Mouse (Mus musculus) erythroid progenitor cell, adult 5-6 weeks (primary cell): ENCODE measurements around the gene Plekhh2. TPM values are rescaled to one million over a fixed set of nuclear protein-coding genes. Genes with fewer than 3 reads are reported as not detected.

Experiments
- ATAC-seq: replicated peaks from 2 replicates; pipeline ENCODE4 v1.8.0; 2016; ENCODE audit warnings: moderate number of reproducible peaks, mild to moderate bottlenecking, moderate TSS enrichment, inconsistent platforms; ENCODE audit not compliant: poor library complexity, low FRiP score, severe bottlenecking
- total RNA-seq, 2 experiments: library from RNA; stranded (forward) in 1 of 2; stranded (reverse) in 1 of 2; fragments of 150-400 nt in 1 of 2; fragments of 186-747, 209-891 nt in 1 of 2; gene quantifications; 2 replicates each; pipeline versions ENCODE4 v1.2.3 to v1.2.4; 2015 to 2017; ENCODE audit warnings: low replicate concordance in 2 of 2

Gene Plekhh2
- total RNA-seq (2015; ENCODE audit: low replicate concordance), result not detected in 2 replicates
- not detected in 2 replicates for total RNA-seq (2017; ENCODE audit: low replicate concordance)

- no peak for ATAC-seq
Measured at GRCm38 (mm10) chr17:84511682-84512515, at the start of gene Plekhh2. Gene Plekhh2 (plus strand): TSS chr17:84511895.

- ATAC-seq, result peak; percentile 97
Measured at GRCm38 (mm10) chr17:84465753-84466608, 45.7 kb upstream of the Plekhh2 start, which contains the start of gene Thada. Gene Thada (minus strand): TSS chr17:84466205.

DNA sequence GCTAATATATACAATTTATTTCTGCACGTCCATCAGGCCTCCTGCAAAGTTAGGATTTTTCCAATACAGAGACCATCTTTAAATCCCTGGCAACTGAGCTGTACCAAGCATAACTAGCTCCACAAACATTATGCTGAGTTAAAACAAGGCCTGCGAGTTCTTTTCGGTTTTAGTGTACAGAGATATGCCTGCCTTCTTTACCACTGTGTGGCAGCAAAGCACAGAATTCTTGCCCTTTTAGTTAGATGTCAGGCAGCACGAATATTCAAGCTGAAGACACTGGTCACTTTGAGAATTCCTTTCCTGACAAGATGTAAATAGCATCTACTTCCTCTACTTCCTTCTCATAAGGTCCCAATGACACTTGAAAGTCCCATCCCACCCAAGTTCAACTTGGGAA, 37.4 kb upstream of the Plekhh2 start:
- ATAC-seq, result no peak

GRCm38 (mm10) chr17:84477176-84477575, 34.5 kb upstream of the Plekhh2 start:
- no peak for ATAC-seq

- no peak for ATAC-seq
Measured at GRCm38 (mm10) chr17:84478276-84478675, 33.4 kb upstream of the Plekhh2 start.

DNA sequence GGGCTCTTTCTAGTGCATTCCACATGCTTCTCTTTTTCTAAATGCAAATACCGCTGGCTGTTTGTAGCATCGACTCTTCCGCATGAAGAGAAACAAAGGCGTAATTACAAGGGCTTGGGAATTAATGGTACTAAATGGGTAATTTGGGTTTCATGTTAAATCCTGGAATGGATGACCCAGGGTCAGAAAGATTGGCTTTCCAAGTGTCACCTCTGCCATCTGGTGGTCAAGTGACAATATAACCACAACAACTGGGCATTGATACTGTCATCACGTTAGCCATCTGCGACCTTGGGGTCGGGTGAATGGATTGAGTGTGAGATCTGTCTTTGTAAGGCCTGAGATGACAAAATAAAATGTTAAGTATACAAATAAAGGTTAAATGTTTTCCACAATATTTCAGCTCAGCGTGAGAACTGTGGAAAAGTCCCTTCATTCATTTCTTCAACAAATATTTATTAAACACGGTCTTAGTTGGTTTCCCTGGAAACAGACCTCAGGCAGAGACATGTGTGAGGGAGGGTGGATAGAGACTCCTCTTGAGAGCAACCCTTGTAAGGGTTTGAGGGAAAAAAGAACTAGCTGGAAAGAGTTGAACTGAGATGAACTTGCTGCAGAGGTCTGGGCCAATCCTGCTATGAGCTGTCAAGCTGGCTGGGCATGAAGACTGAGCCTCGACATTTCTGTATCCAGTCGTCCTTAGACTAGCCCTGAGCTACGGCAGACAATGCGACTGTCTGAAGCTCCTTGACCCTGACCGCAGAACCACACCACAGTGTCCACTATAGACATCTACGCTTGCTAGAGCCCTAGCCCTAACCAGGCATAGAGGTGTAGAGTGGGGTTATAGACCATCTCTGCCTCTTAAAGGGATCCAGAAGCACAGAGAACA, 31.0 kb upstream of the Plekhh2 start:
- ATAC-seq, result no peak

DNA sequence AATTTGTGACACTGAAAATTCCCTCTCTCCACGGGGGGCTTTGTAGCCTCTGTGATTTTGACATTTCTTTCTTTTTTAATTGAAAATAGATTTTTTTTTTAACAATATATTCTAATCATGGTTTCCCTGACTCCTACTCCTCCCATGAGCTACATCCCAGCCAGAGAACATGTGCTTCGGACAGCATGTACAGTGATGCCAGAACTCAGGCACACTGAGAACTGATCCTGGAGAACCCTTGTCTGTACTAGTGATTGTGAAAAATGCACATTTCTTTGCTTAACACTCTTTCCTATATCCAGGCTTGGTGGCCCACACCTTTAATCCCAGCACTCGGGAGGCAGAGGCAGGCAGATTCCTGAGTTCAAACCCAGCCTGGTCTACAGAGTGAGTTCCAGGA, 28.9 kb upstream of the Plekhh2 start:
- no peak for ATAC-seq

DNA sequence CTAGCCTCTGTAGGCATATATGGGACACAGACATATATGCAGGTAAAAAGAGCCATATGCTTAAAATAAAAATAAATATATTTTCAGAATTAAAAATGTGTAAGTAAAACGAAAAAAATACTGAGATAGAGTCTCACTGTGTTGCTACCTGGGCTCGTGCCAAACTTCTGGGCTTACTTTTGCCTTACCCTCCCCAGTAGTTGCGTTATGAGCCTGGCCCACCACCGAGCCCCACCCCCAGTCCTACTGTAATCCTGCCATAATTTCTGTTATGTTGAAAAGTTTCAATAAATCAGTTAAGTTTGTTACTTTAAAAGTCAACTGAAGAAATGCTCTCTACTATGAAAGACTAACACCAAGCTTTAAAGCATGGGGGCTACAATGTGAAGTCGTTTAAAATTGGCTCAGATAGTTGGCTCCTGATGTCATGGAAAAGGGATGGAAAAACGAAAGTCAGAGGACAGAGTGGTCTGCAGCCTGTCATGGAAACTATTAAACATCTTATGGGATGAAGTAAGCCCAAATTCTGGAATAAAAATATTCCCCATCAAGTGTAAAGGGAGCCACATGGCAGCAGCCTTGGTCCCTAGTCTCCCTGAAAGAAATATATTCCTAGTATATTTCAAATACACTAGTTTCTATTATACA, 27.9 kb upstream of the Plekhh2 start:
- ATAC-seq, result no peak

- no peak for ATAC-seq
Measured at GRCm38 (mm10) chr17:84487415-84487814, 24.3 kb upstream of the Plekhh2 start.

DNA sequence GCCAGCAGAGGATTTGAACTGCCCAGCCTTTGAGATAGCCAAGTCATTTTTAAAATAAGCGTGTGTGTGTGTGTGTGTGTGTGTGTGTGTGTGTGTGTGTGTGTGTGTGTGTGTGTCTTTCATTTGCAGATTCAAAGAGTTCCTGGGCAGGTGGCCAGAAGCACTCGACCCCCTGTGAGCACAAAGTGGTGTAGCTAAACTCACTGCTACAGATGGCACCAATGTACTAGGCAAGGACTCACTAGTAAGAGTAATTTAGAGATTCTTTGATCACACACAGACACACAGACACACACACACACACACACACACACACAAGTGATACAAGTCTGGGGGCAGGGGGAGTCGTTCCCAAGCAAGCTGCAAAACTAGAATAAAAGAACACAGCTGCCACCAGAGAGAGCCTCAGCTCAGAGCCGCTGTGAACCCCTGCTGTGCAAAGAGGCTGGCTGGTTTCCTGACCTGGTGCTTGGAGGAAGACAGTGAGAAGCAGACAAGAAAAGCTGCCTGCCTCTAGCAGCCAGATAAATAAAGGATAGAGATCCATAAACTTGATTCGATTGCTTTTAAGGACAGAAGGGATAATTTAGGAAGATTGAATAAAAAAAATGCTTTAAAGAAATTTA, 19.3 kb upstream of the Plekhh2 start:
- no peak for ATAC-seq

DNA sequence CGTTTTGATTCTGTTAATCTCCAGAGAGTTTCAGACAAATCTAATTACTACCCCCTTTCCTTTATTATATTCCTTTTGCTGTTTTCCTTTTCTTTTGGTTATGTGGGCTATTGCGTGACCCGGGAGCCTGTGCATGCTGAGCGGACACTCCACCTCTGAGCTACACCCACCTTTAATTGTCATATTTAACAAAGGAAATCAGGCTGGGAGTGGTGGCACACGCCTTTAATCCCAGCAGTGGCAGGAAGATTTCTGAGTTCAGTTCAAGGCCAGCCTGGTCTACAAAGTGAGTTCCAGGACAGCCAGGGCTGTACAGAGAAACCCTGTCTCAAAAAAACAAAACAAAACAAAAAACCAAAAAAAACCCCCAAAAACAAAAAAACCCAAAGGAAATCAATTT, 14.7 kb upstream of the Plekhh2 start:
- no peak for ATAC-seq

- no peak for ATAC-seq
Measured at GRCm38 (mm10) chr17:84497559-84497958, 14.1 kb upstream of the Plekhh2 start.

DNA sequence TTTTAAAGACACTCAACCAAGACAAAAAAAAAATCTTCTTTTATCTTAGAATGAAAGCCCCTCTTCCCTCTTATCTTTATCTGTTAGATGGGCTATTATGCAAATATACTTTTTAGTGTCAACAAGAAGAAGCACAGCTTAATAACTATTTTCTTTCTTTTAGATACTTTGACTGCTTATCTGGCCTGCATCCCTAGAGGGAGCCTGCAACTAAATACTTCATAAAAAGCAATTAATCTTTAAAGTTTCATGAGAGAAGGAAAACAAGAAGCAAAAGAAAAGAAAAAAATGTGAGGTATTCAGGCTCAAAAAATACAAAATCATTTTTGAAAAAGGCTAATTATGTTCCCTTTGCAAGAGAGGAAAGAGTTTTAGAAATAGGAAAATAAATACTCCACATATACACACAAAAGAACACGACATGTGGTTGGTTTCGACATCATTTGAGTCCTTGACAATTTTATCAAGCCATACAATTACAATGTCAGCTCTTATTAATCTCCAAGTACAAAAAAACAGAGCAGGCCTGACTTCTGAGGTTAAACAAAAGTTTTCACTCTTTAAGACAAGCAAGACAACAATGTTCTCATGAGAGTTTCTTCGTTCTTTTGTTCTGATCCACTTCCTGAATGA, 13.6 kb upstream of the Plekhh2 start:
- ATAC-seq, result no peak

DNA sequence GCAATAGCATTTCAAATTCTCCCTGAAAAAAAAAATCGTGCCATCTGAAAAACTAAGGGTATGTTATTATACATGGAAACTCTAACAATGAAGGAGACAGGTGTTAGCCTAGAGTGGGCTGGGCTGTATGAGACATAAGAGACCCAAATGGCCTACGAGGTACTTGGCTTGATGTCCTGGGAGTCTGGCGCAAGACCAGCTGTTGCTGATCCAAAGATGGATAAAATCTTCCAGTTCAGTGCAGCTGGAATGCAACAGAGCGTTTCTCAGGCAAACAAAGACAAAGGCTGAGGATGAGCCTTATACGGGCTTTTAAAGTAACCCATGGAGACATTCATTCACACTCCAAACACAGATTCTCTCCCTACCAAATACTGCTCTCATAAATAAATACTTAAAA, 13.1 kb upstream of the Plekhh2 start:
- ATAC-seq, result no peak

DNA sequence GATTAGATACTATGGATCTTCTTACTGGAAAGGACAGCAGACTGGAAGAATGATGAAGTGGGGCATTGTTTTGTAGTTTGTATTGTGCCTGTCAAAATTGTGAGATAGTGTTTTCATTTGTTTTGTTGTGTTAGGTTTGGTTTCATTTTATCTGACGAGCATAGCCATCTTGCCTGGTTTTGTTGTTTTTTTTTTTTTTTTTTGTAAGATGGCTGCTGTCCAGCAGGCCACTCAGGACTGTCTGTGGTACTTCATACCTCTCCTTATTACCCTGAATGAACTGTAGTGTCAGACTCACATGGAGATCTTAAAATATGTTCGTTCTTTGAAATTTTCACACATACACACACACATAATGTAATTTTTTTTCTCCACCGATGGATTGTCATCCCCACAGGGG, 9.4 kb upstream of the Plekhh2 start:
- ATAC-seq, result no peak

DNA sequence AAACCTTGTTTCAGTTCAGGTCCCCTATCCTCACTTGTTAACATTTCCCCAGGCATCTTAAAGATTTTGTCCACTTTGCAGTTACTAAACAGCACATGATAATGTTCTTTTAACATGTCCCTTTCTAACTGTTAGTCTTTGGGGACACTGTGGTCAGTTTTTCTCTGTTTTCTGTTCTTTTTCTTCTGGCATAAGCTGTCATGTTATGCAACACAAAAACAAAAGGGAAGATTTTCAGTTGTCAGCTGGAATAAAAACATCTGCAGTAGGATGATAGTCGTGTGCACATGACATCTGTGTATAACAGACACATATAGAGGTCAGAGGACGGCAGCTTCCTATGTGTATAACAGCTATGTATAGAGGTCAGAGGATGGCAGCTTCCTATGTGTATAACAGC, 5.8 kb upstream of the Plekhh2 start:
- no peak for ATAC-seq

GRCm38 (mm10) chr17:84508736-84509135, 3.0 kb upstream of the Plekhh2 start:
- ATAC-seq, result no peak

GRCm38 (mm10) chr17:84509176-84509575, 2.5 kb upstream of the Plekhh2 start:
- ATAC-seq, result no peak
